Mouse (Mus musculus) ovary, adult 18-20 months (tissue): ENCODE measurements around the gene Pappa2.

Experiments
- DNase-seq: peaks from one replicate; pipeline ENCODE4 v3.0.0; 2022; ENCODE audit warnings: low spot score, mixed read lengths

Gene Pappa2

GRCm38 (mm10) chr1:158980390-158980789 lies at the start of gene Pappa2:
Gene Pappa2 (minus strand): TSS chr1:158980490.
- no peak for DNase-seq

- no peak for DNase-seq
Observed at GRCm38 (mm10) chr1:159029106-159029505, 48.8 kb upstream of the Pappa2 start.

DNA sequence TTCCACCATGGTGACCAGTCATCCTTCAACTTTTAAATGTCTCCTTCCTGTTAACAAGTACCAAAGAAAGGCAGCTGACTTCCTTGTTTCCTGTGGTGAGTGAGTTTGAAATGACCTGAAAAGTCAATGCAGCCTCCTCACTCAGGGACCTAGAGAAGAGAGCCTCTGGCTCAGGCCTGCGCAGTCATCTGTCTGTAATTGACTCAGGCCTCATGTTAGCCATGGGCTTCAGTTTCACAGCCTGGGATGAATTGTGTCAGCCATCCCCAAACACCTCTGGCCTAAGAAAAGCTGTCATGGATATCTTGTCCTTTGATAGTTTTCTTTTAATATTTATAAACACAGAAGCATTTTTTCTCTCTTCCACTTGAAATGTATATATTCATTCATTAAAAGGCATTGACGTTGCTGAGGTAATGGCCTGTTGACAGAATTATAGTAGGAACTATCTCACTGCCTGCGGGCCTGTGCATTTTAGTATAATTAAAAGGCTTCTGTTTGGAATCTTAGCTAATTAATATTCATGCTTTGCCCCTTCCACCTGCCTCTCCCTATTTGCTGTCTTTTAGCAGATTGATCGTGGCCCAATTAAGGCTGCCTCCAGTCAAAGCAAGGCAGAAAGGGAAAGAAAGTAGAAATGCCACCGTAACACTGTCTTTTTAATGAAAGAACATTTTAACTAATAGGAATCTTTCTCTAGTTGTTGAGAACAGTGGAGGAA lies 34.8 kb upstream of the Pappa2 start:
- DNase-seq, result no peak

- DNase-seq, result no peak
Observed at GRCm38 (mm10) chr1:158987042-158987441, 6.8 kb upstream of the Pappa2 start.

DNA sequence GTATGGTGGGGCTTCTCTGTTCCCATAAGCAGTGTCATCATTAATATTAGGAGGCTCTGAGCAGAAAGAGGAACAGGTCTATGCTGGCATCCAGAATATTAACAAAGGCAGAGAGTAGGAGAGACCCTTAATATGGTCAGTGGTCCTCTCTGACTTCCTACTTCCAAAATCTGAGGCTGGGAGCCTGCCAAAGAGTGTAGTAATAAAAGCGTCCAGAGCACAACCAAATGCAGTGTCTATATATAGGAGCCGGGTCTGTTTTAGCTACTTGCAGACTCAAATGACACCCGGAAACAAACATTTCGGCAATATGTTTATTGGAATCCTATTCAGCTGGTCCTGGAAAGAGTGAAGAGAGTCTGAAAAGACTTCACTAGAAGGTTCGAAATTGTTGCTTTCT lies 17.9 kb downstream of the Pappa2 start:
- DNase-seq, result no peak

- DNase-seq, result no peak
Observed at GRCm38 (mm10) chr1:158960984-158961383, 19.3 kb downstream of the Pappa2 start.

GRCm38 (mm10) chr1:158960549-158960948 lies 19.7 kb downstream of the Pappa2 start:
- DNase-seq, result no peak

- no peak for DNase-seq
Observed at GRCm38 (mm10) chr1:158956361-158956760, 23.9 kb downstream of the Pappa2 start.

DNA sequence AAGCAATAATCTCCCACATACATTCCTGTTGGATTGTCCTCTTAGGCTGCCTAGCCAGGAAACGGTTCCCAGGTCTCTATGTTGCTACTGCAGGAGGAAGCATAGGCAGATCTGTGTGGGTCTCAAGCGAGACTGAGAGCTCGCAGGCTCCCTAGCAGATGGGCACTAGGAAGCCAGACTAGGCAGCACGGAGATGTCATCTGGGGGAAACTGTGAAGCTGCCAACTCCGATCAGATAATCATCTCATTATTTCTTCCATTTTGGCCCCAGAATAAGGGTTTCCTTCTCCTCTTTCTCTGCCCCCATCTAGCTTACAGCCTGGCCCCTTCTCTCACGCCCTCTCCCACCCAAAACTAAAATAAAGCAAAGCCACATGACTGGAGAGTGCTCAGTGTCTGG lies 25.5 kb downstream of the Pappa2 start:
- DNase-seq, result no peak

DNA sequence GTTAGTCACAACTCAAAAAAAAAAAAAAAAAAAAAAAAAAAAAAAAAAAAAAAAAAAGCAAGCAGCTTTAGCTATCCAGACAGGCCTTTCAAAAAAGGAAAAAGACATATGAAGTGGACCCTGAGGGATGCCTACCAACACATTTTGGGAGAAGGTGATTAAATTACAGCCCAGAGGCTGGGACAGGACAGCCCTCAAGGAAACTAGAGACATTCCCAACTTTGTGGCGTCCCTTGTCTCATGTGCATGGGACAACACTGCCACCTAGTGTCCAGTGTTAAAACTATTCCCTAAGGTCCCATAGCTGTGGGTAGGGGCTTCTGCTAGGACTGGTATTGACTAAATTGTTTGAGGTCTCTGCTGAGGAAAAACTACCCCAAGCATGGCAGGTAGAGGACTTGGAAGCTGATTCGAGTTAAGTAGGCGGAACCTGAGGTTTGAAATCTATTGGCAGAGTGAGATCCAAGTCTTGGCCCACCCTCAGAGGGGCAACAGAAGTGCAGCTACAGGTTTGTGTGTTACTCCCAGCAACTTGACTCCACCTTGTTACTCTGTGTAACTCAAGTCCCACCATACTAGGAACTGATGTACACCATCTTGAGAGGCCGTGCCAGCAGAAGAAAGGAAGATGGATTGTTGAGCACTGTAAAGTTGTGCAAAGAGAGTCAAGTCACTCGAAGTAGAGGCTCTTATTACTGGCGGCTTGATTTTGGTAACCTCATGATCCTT lies 26.6 kb downstream of the Pappa2 start:
- no peak for DNase-seq

DNA sequence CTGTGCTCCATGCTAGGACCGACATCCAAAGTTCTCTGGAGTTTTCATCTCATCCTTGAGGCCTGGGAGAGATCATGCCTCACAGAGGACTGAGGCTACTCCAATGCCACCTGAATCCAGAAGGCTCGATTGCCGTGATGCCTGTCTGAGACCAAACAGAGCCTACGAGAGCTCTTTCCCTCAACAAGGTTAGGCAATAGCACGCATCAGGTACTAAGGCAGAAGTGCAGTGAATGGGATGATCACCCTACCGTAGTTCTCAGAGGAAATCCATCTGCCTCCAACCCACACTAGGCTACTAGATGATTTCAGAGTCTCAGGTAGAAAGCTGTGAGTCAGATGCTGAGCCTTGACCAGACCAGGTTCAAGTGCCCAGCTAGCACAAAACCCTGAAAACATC lies 31.2 kb downstream of the Pappa2 start:
- no peak for DNase-seq

GRCm38 (mm10) chr1:158947981-158948735 lies 32.1 kb downstream of the Pappa2 start:
- no peak for DNase-seq

- no peak for DNase-seq
Observed at GRCm38 (mm10) chr1:158944936-158945335, 35.4 kb downstream of the Pappa2 start.

DNA sequence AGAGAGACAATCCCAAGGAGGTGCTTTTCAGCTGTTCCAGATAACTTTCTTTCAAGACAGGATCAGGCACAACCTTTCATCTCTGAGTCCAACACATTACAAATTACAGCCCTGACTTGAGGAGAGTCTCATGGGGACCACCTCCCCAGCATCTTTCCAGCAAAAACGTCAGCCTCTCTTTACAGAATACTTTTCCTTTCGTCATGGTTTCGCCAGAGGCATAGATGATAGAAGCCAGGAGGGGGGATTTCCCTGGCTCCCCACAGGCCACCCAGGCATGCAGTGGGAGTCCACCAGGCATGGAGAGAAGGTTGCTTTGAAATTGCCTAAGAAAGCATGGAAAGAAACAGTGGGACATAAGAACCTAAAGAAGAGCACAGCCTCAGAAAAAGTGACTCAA lies 37.4 kb downstream of the Pappa2 start:
- no peak for DNase-seq

- no peak for DNase-seq
Observed at GRCm38 (mm10) chr1:158940966-158941365, 39.3 kb downstream of the Pappa2 start.

- DNase-seq, result no peak
Observed at GRCm38 (mm10) chr1:158934447-158934846, 45.8 kb downstream of the Pappa2 start.

DNA sequence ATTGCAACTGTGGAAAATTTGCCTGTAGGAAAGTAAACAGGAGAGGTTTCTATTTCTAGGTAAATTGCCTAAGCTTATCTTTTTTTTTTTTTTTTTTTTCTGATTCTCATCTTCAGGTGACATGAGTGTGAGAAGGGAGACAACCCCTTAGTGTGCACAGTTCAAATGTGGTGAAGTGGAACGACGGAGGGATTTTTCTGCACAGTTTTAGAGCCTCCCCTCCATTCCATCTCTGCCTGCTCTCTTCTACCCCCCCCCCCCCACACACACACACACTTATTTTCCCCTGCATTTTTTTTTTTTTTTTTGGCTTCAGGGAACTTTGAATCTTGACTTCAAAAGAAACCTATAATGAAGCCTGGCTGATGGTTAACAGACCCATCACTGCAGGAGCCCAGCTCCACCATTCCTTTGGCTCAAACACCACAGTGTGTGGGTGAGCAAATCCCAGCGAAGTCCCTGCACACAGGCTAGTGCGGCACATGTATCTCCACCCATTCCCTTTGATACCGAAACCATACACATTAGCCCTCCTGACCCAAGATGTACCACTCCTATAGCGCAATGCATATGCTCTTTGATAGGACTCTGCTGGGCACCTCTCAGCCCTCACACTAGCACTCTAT lies 49.0 kb downstream of the Pappa2 start:
- no peak for DNase-seq

- DNase-seq, result no peak
Observed at GRCm38 (mm10) chr1:158929369-158929768, 50.9 kb downstream of the Pappa2 start.

GRCm38 (mm10) chr1:158920451-158920850 lies 59.8 kb downstream of the Pappa2 start:
- DNase-seq, result no peak

DNA sequence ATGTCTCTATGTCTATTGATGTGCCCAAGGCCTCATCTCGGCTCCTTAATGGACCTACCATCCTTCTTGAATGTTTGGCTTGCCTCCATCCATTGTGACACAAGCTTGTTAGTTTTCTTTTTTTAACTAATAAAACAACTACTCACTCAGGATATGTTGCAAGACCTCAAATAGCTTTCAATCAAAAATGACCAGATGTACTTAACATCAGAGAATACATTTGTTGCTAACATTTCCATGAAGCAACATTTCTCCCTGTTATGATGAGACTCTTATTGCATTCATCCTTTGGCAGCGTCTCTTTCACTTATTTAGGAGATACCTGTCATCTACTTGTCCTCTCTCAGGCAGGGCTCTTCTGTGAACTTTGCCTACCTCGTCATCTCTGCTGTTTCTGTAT lies 61.4 kb downstream of the Pappa2 start:
- DNase-seq, result no peak

- no peak for DNase-seq
Observed at GRCm38 (mm10) chr1:158917067-158917466, 63.2 kb downstream of the Pappa2 start.

DNA sequence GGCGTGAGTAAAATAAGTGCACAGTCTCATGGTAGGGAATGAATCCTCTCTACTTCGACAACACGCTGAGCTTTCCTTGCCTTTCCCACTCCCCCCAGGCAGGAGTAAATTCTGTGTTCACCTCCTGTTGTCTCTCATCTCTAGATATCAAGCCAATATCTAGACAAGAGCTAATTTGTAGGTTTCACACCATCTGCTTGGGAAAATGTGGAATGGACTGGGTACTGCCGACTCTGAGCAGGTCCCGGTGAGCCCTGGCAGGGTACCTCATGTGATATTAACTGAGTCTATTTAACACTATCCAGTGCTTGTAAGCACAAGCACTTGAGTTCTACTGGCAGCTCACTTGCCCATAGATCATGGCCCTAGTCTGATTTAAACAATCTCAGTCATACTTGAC lies 64.7 kb downstream of the Pappa2 start:
- DNase-seq, result no peak
